Mouse (Mus musculus) liver, embryonic 13.5 days (tissue): Measurements from ENCODE around the gene Gm21900. TPM values are rescaled to one million over a fixed set of nuclear protein-coding genes. Genes with fewer than 3 reads are reported as not detected.
"Not testable (repeated sequence)": the region's sequence is repeated elsewhere in the genome, so short reads cannot be mapped to it uniquely, and the experiment has no call there.

ENCODE experiments used
- ATAC-seq: fragments of 200-750 bp; cut with Nextera tagmentation; 2 replicates; pipeline ENCODE4 v1.8.0; 2017; ENCODE audit warnings: low read depth, mild to moderate bottlenecking, moderate number of reproducible peaks, moderate library complexity
- DNase-seq: peaks from one replicate; pipeline ENCODE4 v3.0.0; 2022
- H3K27ac ChIP-seq: fragments of 300-500 bp; sonication (generic); 2 replicates; pipeline ENCODE4 v1.5.1; 2015; ENCODE audit warnings: moderate library complexity, mild to moderate bottlenecking, inconsistent platforms
- H3K27me3 ChIP-seq: fragments of 300-500 bp; sonication (generic); 2 replicates; pipeline ENCODE4 v1.6.1; 2015; ENCODE audit warnings: mild to moderate bottlenecking, inconsistent platforms
- H3K36me3 ChIP-seq: fragments of 300-500 bp; sonication (generic); 2 replicates; pipeline ENCODE4 v1.6.1; 2015; ENCODE audit warnings: mild to moderate bottlenecking, inconsistent platforms
- H3K4me1 ChIP-seq: fragments of 300-500 bp; sonication (generic); replicated peaks from 2 replicates; pipeline ENCODE4 v1.6.1; 2015; ENCODE audit warnings: inconsistent platforms
- H3K4me2 ChIP-seq: fragments of 300-500 bp; sonication (generic); 2 replicates; pipeline ENCODE4 v1.6.1; 2015; ENCODE audit warnings: inconsistent platforms, mild to moderate bottlenecking, moderate library complexity
- H3K4me3 ChIP-seq: fragments of 300-500 bp; sonication (generic); replicated peaks from 2 replicates; pipeline ENCODE4 v1.5.1; 2015; ENCODE audit warnings: mild to moderate bottlenecking, inconsistent platforms
- H3K9ac ChIP-seq: fragments of 300-500 bp; sonication (generic); 2 replicates; pipeline ENCODE4 v1.6.1; 2015; ENCODE audit warnings: mild to moderate bottlenecking, inconsistent platforms
- H3K9me3 ChIP-seq: fragments of 300-500 bp; sonication (generic); replicated peaks from 2 replicates; pipeline ENCODE4 v1.6.1; 2016; ENCODE audit warnings: inconsistent platforms
- WGBS: fragments of 180-500 bp; shearing (Covaris S2); methylation state at CpG from one replicate; pipeline ENCODE4 v1.1.7; 2015; ENCODE audit not compliant: insufficient replicate concordance; 5-methylcytosine and 5-hydroxymethylcytosine counted together
- polyA plus RNA-seq: library from polyadenylated mRNA; unstranded; fragments of >200 nt; fragmentation: Nextera tagmentation; extraction: Ambion mirVana; gene quantifications from 2 replicates; pipeline ENCODE4 v1.2.1, GENCODE M21; 2015

Gene Gm21900
- not detected in 2 replicates for polyA plus RNA-seq

GRCm38 (mm10) chrY:10616061-10616460 is at the start of gene Gm21900:
TSS of gene Gm21900 (plus strand) at chrY:10616361.
- H3K27me3 ChIP-seq, H3K9me3 ChIP-seq, DNase-seq, H3K36me3 ChIP-seq, ATAC-seq, H3K4me3 ChIP-seq, H3K9ac ChIP-seq, H3K4me1 ChIP-seq, H3K27ac ChIP-seq, H3K4me2 ChIP-seq: not testable (repeated sequence)
- WGBS, result 57% methylated on average over 2 of the region's 4 CpGs

GRCm38 (mm10) chrY:10643516-10643915 is 27.4 kb downstream of the Gm21900 start:
- H3K27me3 ChIP-seq, H3K4me1 ChIP-seq, H3K4me3 ChIP-seq, H3K27ac ChIP-seq, H3K9ac ChIP-seq, DNase-seq, H3K4me2 ChIP-seq, H3K9me3 ChIP-seq, H3K36me3 ChIP-seq, ATAC-seq: not testable (repeated sequence)
- no CpG with 5 or more reads among the region's 25 CpGs for WGBS

Other genes with a start within 250 kb of the Gm21900 start
- gene Gm28510, start 203.6 kb upstream of the Gm21900 start, polyA plus RNA-seq, result not detected in 2 replicates
- not detected in 2 replicates for gene Gm20737, start 80.3 kb upstream of the Gm21900 start, polyA plus RNA-seq
- not detected in 2 replicates for gene Gm21775, start 62.9 kb upstream of the Gm21900 start, polyA plus RNA-seq
- gene Gm20777, start 136.1 kb downstream of the Gm21900 start, polyA plus RNA-seq, result not detected in 2 replicates